Mouse (Mus musculus): ENCODE results near the gene Map1b. TPM values are rescaled to one million over a fixed set of nuclear protein-coding genes. Genes with fewer than 3 reads are reported as not detected.
A peak's percentile ranks its signal among the peaks of the same experiment; 100 is the strongest.

The Map1b gene
- total RNA-seq (2022) = 100 to 1,000 TPM; 564 to 711 (median 629) TPM

DNA sequence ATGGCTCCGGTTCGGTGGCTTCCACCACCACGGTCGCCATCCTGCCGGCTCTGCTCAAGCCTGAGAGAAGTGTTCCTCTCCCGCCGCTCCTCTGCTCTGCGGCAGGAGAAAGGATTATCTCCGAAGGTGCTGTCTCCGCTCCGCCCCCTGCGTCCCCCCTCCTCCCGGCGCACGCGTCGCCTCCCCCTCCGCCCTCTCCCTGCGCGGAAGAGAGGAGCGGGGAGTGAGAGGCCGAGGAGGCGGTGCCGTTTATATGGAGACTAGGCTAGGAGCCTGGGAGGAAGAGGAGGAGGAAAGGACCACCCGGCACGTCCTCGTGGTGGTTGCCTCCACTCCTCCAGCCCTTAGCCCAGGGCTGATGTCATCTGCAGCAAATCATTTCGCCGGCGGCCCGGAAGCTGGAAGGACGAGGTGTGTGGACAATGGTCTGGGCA is at the start of gene Map1b:
TSS of gene Map1b (minus strand) at position 93 of the 434 bp plus-strand sequence.
- peak; percentile 73 to 81 for DNase-seq (ENCODE audit: low spot score in 2 of 2)

DNA sequence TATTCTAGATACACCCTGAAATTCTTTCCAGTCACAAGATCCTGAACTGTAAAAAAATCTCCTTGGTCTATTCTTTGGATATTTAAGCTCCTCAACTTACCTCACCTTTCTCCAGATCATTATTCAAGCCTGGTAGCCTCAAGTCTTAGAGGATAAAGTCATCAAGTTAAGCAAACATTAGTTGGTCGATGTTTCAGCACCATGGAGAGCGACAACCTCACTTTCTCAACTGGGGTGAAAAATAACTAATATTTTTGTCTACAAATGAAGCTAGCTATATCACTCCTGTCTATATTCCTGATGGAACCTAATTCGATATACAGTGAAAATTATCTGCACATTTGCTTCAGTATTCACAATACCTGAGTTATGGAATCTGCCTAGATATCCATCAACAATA is 48.0 kb upstream of the Map1b start:
- no peak for DNase-seq (ENCODE audit: low spot score in 2 of 2)

- no peak for DNase-seq (ENCODE audit: low spot score in 2 of 2)
Observed at GRCm38 (mm10) chr13:99563021-99563420, 46.7 kb upstream of the Map1b start.

- DNase-seq (ENCODE audit: low spot score in 2 of 2) = no peak
Observed at GRCm38 (mm10) chr13:99561843-99562550, 45.7 kb upstream of the Map1b start.

- no peak for DNase-seq (ENCODE audit: low spot score in 2 of 2)
Observed at GRCm38 (mm10) chr13:99560674-99561639, 44.6 kb upstream of the Map1b start.

DNA sequence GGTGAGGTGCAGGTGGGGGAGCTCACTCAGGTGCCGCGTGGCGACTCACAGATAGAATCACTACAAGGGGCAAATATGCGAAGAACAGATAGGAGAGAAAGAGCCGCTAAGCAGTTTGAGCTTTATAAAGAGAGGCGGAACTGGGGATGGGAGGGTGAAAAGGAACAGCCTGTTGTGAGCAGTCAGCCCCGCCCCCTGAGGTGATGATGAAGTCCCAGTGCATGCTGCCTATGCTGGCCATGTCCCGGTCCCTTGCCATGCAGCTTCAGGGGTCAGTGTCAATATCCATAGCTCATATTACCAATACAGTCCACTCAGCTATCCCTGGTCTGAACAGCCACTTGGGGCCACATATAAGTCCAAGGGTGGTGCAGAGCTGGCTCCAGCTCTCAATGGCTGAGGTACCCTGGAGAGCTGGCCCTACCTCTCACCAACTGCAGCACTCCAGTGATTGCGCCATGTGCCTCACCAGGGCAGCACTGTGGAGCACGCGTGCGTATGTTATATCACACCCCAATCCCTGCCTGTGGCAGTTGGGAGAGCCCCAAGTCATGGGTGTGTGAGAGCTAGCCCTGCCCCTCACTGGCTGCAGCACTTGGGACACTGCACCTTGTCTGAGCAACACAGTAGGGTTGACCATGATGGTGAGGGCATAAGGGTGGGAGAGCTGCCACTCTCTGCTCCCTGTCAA is 42.0 kb upstream of the Map1b start:
- no peak for DNase-seq (ENCODE audit: low spot score in 2 of 2)

GRCm38 (mm10) chr13:99557813-99558212 is 41.5 kb upstream of the Map1b start:
- no peak for DNase-seq (ENCODE audit: low spot score in 2 of 2)

GRCm38 (mm10) chr13:99557331-99557730 is 41.0 kb upstream of the Map1b start:
- DNase-seq (ENCODE audit: low spot score in 2 of 2) = no peak

- no peak for DNase-seq (ENCODE audit: low spot score in 2 of 2)
Observed at GRCm38 (mm10) chr13:99554960-99555359, 38.6 kb upstream of the Map1b start.

DNA sequence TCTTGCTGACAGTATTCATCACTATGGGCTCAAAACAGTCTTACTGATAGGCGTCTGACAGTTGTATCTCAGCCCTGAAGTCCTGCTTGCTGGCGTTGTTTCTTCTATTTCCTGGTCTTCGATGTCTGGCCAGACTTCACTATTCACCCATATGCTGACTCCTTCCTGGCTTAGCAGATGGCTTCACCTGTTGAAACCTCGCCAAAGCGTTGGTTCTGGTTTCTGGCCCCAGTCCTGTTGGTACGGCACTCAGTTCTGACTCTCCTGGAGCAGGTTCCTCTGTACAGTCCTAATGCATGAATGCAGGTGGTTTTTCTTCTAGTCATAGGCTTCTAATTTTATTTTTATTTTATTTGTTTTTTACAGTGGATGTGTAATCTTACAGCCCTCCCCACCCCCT is 38.1 kb upstream of the Map1b start:
- DNase-seq (ENCODE audit: low spot score in 2 of 2) = no peak

- DNase-seq (ENCODE audit: low spot score in 2 of 2) = no peak
Observed at GRCm38 (mm10) chr13:99552381-99552780, 36.0 kb upstream of the Map1b start.

GRCm38 (mm10) chr13:99550679-99551369 is 34.5 kb upstream of the Map1b start:
- DNase-seq (ENCODE audit: low spot score in 2 of 2) = peak in 1 of 2 experiments; percentile 19

- DNase-seq (ENCODE audit: low spot score in 2 of 2) = no peak
Observed at GRCm38 (mm10) chr13:99550060-99550459, 33.7 kb upstream of the Map1b start.

DNA sequence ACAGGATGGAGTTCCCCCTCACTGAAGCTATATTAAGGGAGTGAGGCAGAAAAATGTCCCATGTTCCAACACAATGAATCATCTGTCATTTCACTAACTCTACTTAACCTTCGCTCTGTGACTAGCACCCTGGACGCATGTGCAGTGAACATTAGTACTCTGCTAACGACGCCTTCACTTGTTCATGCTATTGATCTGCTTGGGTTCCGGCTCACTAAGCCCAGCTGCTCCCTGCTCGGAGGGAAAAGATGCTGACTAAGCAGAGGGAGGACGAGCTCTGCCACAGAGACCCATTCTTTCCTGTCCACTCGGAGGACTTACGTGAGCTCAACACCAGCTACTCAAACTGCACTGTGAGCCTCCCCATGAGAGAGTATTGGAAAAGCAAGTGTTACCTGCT is 33.2 kb upstream of the Map1b start:
- DNase-seq (ENCODE audit: low spot score in 2 of 2) = no peak

- no peak for DNase-seq (ENCODE audit: low spot score in 2 of 2)
Observed at GRCm38 (mm10) chr13:99546832-99547231, 30.5 kb upstream of the Map1b start.

DNA sequence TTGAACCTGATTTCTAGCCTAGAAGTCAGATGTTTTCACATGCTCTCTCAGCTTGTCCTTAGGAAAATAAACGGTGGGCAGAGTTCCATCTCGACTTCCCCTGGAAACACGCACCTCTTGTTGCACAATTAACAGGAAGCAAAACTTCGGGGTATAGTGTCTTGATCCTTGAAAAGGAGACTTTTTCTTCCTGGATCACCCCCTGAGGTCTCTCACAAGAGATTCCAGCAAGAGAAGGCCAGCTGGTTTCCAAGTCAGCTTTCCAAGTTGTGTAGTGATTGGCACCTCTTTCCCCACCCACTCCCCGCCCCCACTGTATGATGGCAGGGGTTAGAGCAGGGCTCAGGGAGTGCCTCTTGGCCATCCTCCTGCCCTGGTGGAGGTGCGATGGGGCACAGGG is 28.9 kb upstream of the Map1b start:
- DNase-seq (ENCODE audit: low spot score in 2 of 2) = no peak

- DNase-seq (ENCODE audit: low spot score in 2 of 2) = no peak
Observed at GRCm38 (mm10) chr13:99541429-99542267, 25.3 kb upstream of the Map1b start.

DNA sequence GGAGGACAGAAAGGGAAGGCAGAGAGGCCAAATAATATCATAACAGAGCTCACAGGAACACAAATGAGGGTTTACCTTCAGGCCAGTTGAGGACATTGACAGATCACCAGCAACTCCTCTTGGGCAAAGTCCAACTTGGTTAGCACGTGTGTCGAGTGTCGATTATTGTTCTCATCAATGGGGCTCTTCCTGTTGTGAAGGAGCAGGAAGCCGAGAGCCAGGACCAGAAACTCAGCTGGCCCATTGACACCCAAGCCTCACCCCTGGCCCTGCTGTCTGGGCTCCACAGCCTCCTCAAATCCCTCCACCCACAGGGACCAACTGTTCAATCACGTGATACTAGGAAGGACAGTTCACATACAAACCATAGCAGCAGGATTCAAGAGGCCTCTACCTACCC is 22.9 kb upstream of the Map1b start:
- DNase-seq (ENCODE audit: low spot score in 2 of 2) = no peak

DNA sequence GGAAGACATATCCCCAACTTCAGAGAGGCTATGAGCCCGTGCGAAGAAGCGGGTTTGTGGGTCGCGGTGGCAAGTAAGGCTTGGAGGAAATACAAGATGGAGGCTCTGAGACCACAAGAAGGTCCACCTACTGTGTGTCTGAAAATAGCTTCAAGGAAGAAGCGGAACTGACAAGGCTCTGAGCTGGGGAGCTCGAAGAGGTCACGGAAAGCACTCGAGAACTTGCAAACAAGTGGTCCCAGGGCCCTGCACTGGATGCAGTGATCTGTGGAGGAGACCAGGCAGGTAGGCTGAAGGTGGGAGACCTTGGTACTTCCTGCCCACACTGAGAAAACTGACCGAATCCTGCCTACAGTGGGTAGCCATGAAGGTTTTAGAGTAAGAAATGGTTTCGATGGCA is 22.5 kb upstream of the Map1b start:
- DNase-seq (ENCODE audit: low spot score in 2 of 2) = no peak

DNA sequence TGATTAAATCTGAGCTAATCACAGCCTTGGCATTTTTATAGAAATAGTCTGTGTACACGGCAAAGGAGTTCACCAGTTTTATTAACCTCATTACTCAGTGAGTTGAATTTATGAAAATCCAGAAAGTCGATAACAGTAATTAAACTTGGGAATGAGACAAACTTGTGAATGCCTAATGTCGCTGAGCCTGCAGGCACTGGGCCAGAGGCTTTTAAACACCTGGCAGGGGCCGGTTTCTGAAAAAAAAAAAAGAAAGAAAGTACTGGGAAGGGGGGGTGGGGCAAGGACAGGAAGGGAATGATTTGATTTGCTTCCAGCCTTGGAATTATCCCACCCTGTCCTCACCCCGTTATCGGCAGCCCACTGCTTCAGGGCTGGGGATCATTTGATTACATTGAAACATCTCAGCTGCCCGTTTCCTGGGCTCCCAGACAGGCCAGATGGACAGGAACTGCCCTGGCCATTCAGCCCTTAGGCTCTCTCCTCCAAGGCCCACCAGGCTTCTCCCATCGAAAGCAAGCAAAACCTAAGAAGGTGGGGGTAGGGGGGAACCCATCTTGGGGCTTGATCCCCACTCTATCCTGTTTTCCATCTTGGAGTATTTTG is 21.7 kb upstream of the Map1b start:
- no peak for DNase-seq (ENCODE audit: low spot score in 2 of 2)

Measured in left cerebral cortex, adult 8-10 months (tissue).